5 mouse cellular contexts compared by ENCODE assay signal in the genomic region with DNA sequence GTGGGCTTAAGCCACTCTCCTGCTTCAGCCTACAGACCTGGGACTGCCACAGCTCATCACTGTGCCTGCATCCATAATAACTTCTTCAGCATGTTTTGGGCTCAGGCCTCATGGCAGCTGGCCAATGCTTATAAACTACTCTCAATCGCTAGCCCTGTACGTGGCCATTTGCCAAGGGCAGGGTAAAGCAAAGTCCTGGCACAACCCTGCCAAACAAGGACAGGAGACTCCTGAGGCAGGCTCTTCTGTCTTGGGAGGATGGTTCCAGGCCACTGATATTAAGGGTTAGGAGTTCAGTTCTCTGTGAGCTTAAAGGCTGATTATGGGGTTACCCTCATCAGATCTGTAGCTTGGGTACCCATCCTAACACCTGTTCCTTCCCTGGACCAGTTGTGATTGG.
DNase-seq lines count a peak whose midpoint lies in the region.

No protein-coding gene starts in this region.

- DNase-seq in NIH3T3 (ENCODE audit: low read depth), result peak; percentile 44
- DNase-seq in cerebellum, adult 9-10 months, result peak; percentile 69
- DNase-seq in kidney, adult 18-20 months, result peak; percentile 38
- peak; percentile 57 for DNase-seq in kidney, adult 9 months
- peak; percentile 64 to 73 for DNase-seq in kidney, postnatal 25 days

Comparison
In these comparisons a context has a peak if more than half of its experiments do, and no peak if none do; other contexts are left out.
1. Peak in every context shown above with its lines: DNase-seq.